Mouse (Mus musculus) hindbrain, postnatal 0 days (tissue): ENCODE results near the gene Fam214a. TPM values are rescaled to one million over a fixed set of nuclear protein-coding genes. Genes with fewer than 3 reads are reported as not detected.

Experiments used
- ATAC-seq: fragments of 200-750 bp; cut with Nextera tagmentation; 2 replicates; pipeline ENCODE4 v1.8.0; 2017; ENCODE audit warnings: mild to moderate bottlenecking, moderate TSS enrichment, moderate library complexity
- DNase-seq: peaks from one replicate; pipeline ENCODE4 v3.0.0-alpha.2; 2015; ENCODE audit warnings: low spot score
- H3K27ac ChIP-seq: fragments of 300-500 bp; sonication (generic); 2 replicates; pipeline ENCODE4 v1.5.1; 2014; ENCODE audit warnings: mild to moderate bottlenecking
- H3K27me3 ChIP-seq: fragments of 300-500 bp; sonication (generic); 2 replicates; pipeline ENCODE4 v1.6.1; 2014; ENCODE audit warnings: low read length, mixed read lengths; ENCODE audit not compliant: insufficient read depth
- H3K36me3 ChIP-seq: fragments of 300-500 bp; sonication (generic); 2 replicates; pipeline ENCODE4 v1.6.1; 2014; ENCODE audit warnings: low read length, mixed read lengths; ENCODE audit not compliant: insufficient read depth
- H3K4me1 ChIP-seq: fragments of 300-500 bp; sonication (generic); 2 replicates; pipeline ENCODE4 v1.6.1; 2014; ENCODE audit warnings: antibody characterized with exemption, low read length, mixed read lengths; ENCODE audit not compliant: insufficient read depth
- H3K4me2 ChIP-seq: fragments of 300-500 bp; sonication (generic); 2 replicates; pipeline ENCODE4 v1.6.1; 2014; ENCODE audit warnings: low read depth, mild to moderate bottlenecking, low read length, moderate library complexity, mixed read lengths
- H3K4me3 ChIP-seq: fragments of 300-500 bp; sonication (generic); 2 replicates; pipeline ENCODE4 v1.5.1; 2014; ENCODE audit warnings: low read length
- H3K9ac ChIP-seq: fragments of 300-500 bp; sonication (generic); replicated peaks from 2 replicates; pipeline ENCODE4 v1.6.1; 2014; ENCODE audit warnings: mild to moderate bottlenecking, low read length, moderate library complexity, mixed read lengths
- H3K9me3 ChIP-seq: fragments of 300-500 bp; sonication (generic); 2 replicates; pipeline ENCODE4 v1.6.1; 2016; ENCODE audit warnings: low read length, mixed read lengths
- CTCF ChIP-seq: IDR thresholded peaks from 2 replicates; pipeline ENCODE4 v1.5.1; 2016; ENCODE audit warnings: antibody characterized with exemption, control low read depth, low read depth
- WGBS: fragments of 180-500 bp; shearing (Covaris S2); extraction: QIAGEN DNeasy Blood & Tissue Kit; methylation state at CpG from one replicate; pipeline ENCODE4 v1.1.7; 2014; 5-methylcytosine and 5-hydroxymethylcytosine counted together
- polyA plus RNA-seq: library from polyadenylated mRNA; unstranded; fragments of >200 nt; fragmentation: Nextera tagmentation; extraction: Ambion mirVana; gene quantifications from 2 replicates; pipeline ENCODE4 v1.2.1, GENCODE M21; 2015
- total RNA-seq: library from RNA; depleted of rRNA; stranded (reverse); fragments of >200 nt; gene quantifications from 2 replicates; pipeline ENCODE4 v1.2.3, GENCODE M21; 2014; rRNA removed

Gene Fam214a
- total and polyA plus RNA-seq, 2 experiments from 2014 or later: 18.6 to 28.6 TPM

- DNase-seq: peak; percentile 7
- Histone ChIP-seq H3K4me3 (peak within 1 kb of the TSS; percentile 86), H3K9me3 (no peaks in the 10 kb centered on the region), H3K36me3 (no peaks in the 10 kb centered on the region), H3K27me3 (no peaks in the 10 kb centered on the region), H3K4me2 (peak within 1 kb of the TSS; percentile 76), H3K9ac (peak within 1 kb of the TSS; percentile 97), H3K4me1 (peaks cover 7% of the 10 kb centered on the region; the same call in 1 of the 2 replicates), H3K27ac (peak within 1 kb of the TSS; percentile 96)
- TF ChIP-seq CTCF: no peak
- ATAC-seq: peak; percentile 41
- WGBS: 19% methylated on average over 23 of the region's 23 CpGs
Observed at GRCm38 (mm10) chr9:75070457-75071028, 117.9 kb downstream of the Fam214a start, which contains the start of gene Myo5a. TSS of gene Myo5a (plus strand) at chr9:75071015.

DNA sequence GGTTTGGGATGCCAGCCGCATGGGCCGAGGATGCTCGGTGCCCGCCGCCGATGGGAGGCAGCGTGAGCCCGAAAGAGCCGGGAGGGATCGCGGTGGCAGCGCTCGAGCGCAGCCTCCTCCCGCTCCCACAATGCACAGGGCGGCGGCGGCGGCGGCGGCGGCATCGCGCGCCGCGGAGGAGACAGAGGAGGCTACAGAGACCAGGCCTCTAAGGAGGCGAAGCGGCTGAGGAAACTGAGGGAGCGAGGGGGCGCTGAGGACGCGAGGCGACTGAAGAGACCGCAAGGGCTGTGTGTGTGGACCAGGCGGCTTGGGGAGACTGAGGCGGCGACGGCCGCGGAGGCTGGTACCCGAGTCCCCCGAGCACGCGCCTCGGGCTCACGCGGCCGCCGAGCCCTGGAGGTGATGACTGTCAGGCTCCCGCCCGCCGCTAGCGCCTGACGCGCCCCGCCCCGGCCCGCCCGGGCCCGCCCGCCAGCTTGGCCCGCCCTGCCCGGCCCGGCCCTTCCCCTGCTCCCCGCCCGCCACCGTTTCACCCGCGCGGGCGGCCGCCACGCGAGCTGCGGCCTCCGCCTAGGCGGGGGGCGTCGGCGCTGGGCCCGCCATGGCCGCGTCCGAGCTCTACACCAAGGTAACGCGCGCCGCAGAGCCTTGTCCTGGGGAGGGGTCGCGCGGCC, 118.5 kb downstream of the Fam214a start:
- H3K4me3 ChIP-seq: peak overlapping the region; percentile 86
- under 1% methylated on average over 58 of the region's 92 CpGs for WGBS
- ATAC-seq (peak; percentile 95), DNase-seq (peak; percentile 88)
- TF ChIP-seq CTCF: peak; percentile 32; the same call in 1 of the 2 replicates
- H3K27ac ChIP-seq: peak overlapping the region; percentile 96
- no peaks in the 10 kb centered on the region for H3K9me3 ChIP-seq
- peaks cover 7% of the 10 kb centered on the region; the same call in 1 of the 2 replicates for H3K4me1 ChIP-seq
- no peaks in the 10 kb centered on the region for H3K27me3 ChIP-seq
- H3K36me3 ChIP-seq: no peaks in the 10 kb centered on the region
- H3K9ac ChIP-seq: peak overlapping the region; percentile 97
- H3K4me2 ChIP-seq: peak overlapping the region; percentile 76

GRCm38 (mm10) chr9:75071706-75072192, 119.1 kb downstream of the Fam214a start:
- Histone ChIP-seq H3K27ac (peak overlapping the region; percentile 96), H3K36me3 (no peaks in the 10 kb centered on the region), H3K4me1 (peaks cover 7% of the 10 kb centered on the region; the same call in 1 of the 2 replicates), H3K4me2 (peak overlapping the region; percentile 76), H3K4me3 (peak overlapping the region; percentile 86), H3K9me3 (no peaks in the 10 kb centered on the region), H3K9ac (peak overlapping the region; percentile 97), H3K27me3 (no peaks in the 10 kb centered on the region)
- DNase-seq: peak; percentile 51
- WGBS: under 1% methylated on average over 28 of the region's 29 CpGs
- TF ChIP-seq CTCF: no peak
- ATAC-seq: peak; percentile 6; the same call in 1 of the 2 replicates

GRCm38 (mm10) chr9:75072361-75072760, 119.7 kb downstream of the Fam214a start:
- no peak for DNase-seq
- Histone ChIP-seq H3K36me3 (no peaks in the 10 kb centered on the region), H3K9me3 (no peaks in the 10 kb centered on the region), H3K4me1 (peaks cover 7% of the 10 kb centered on the region; the same call in 1 of the 2 replicates), H3K9ac (peak overlapping the region; percentile 97), H3K27ac (peak overlapping the region; percentile 96), H3K4me2 (peak overlapping the region; percentile 76), H3K27me3 (no peaks in the 10 kb centered on the region), H3K4me3 (peak overlapping the region; percentile 86)
- no peak for ATAC-seq
- WGBS: 6% methylated on average over 3 of the region's 3 CpGs
- no peak for TF ChIP-seq CTCF

GRCm38 (mm10) chr9:75077191-75077590, 124.5 kb downstream of the Fam214a start:
- no peaks in the 10 kb centered on the region for H3K36me3 ChIP-seq
- H3K9ac ChIP-seq: no peak overlapping the region
- no peak overlapping the region for H3K4me3 ChIP-seq
- DNase-seq (no peak), ATAC-seq (no peak)
- peaks cover 7% of the 10 kb centered on the region; the same call in 1 of the 2 replicates for H3K4me1 ChIP-seq
- no peak overlapping the region for H3K27ac ChIP-seq
- no peaks in the 10 kb centered on the region for H3K27me3 ChIP-seq
- no peak overlapping the region for H3K4me2 ChIP-seq
- TF ChIP-seq CTCF: no peak
- H3K9me3 ChIP-seq: no peaks in the 10 kb centered on the region

Other genes with a start within 250 kb of the Fam214a start
- gene Onecut1, start 91.0 kb upstream of the Fam214a start, total RNA-seq: 2.6 and 4.2 TPM in 2 replicates
- 1.9 and 2.6 TPM in 2 replicates for gene Onecut1, start 91.0 kb upstream of the Fam214a start, polyA plus RNA-seq
- gene Arpp19, start 84.7 kb downstream of the Fam214a start, total RNA-seq: 92.5 and 106 TPM in 2 replicates
- gene Arpp19, start 84.7 kb downstream of the Fam214a start, polyA plus RNA-seq: 204 and 209 TPM in 2 replicates
- 110 and 122 TPM in 2 replicates for gene Myo5a, start 118.1 kb downstream of the Fam214a start, total RNA-seq
- 39.2 and 42.1 TPM in 2 replicates for gene Myo5a, start 118.1 kb downstream of the Fam214a start, polyA plus RNA-seq